Mouse (Mus musculus) layer of hippocampus, postnatal 25 days (tissue): ENCODE measurements around the gene Cbln3. TPM values are rescaled to one million over a fixed set of nuclear protein-coding genes. Genes with fewer than 3 reads are reported as not detected.

Source experiments
- DNase-seq, 2 experiments: peaks; one replicate each; pipeline ENCODE4 v3.0.0; 2022; ENCODE audit warnings: mixed read lengths in 2 of 2, low spot score in 1 of 2; ENCODE audit errors: extremely low spot score in 1 of 2
- total RNA-seq, 2 experiments: library from RNA; stranded (reverse); gene quantifications; 2 replicates each; pipeline ENCODE4 v1.2.3; 2021

The Cbln3 gene
- total RNA-seq, 2 experiments from 2014 or later = 0.42 to 1.4 TPM

DNA sequence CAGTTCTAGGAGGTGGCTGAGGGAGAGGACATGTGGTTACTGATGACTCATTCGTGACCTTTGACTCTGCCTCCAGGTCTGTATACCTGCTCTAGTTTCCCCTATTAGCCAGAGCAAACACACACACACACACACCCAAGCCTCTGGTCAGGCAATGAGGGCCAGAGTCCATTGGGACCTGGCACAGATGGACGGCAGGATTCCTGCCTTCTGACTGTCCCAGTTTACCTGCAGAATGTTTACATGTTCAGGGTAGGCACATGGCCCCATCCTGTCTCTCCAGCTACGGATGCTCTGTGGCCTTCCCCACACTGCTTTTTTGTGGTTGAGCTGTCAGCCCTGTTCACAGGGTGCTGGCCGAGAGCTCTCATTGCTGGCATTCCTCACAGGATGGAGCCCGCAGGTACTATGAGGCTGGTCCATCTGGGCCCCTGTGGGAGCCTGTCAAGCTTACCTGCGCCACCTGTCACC is 2.0 kb downstream of the Cbln3 start:
- no peak for DNase-seq

DNA sequence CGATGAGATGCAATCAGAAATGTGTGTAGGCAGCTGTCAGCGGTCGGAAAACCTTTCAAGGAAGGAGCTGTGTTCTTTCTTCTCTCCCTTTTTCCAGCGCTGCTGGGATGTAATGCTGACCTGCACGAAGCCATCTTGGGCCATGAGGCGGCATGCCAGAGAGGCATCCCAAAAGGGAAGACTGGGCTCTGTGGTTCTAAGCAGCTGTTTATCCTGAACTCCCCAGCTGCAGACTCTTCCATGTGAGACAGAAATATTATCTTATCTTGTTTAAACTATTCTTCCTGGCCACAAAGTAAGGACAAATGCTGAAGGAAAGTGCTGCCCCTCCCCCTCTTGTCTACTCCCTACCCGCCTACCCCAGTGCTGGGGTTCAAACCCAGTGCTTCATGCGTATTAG is 3.2 kb downstream of the Cbln3 start:
- no peak for DNase-seq

DNA sequence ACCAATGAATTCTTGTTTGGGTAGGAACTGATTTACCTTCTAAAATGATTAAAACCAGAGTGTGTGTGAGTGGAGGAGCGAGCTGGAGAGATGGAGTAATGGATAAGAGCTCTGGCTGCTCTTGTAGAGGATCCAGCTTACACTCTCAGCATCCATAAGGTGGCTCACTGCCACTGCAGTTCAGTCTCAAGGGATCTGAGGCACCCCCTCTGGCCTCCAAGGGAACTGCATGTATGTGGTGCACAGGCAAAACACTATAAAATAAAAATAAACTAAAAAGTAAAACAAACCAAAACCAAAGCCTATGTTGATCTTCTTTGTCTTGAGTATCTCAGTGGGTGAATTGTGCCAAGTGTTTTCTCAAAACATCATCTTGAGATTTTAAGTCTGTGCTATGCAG is 4.6 kb downstream of the Cbln3 start:
- peak in 1 of 2 experiments; percentile 73 for DNase-seq

DNA sequence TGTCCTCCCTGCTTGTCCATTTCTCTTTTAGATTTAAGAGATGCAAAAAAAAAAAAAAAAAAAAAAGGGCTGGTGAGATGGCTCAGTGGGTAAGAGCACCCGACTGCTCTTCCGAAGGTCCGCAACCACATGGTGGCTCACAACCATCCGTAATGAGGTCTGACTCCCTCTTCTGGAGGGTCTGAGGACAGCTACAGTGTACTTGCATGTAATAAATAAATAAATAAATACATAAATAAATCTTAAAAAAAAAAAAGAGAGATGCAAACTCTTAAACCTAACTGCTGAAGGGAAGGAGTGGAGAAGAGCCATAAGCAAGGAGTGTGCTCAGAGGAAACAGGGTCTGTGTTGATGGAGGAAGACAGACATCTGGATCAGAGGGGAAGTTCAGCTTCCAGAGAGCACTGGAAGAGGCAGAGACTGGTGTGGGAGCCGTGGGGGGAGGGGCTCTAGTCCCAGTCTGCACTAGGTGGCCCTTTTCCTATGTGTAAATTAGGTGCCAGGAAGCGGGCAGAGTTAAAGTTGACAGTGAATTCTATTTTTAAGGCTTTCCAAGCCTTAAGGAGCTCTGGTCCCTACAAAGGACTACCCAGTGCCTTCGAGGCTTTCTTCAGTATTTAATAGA is 5.8 kb downstream of the Cbln3 start:
- no peak for DNase-seq

DNA sequence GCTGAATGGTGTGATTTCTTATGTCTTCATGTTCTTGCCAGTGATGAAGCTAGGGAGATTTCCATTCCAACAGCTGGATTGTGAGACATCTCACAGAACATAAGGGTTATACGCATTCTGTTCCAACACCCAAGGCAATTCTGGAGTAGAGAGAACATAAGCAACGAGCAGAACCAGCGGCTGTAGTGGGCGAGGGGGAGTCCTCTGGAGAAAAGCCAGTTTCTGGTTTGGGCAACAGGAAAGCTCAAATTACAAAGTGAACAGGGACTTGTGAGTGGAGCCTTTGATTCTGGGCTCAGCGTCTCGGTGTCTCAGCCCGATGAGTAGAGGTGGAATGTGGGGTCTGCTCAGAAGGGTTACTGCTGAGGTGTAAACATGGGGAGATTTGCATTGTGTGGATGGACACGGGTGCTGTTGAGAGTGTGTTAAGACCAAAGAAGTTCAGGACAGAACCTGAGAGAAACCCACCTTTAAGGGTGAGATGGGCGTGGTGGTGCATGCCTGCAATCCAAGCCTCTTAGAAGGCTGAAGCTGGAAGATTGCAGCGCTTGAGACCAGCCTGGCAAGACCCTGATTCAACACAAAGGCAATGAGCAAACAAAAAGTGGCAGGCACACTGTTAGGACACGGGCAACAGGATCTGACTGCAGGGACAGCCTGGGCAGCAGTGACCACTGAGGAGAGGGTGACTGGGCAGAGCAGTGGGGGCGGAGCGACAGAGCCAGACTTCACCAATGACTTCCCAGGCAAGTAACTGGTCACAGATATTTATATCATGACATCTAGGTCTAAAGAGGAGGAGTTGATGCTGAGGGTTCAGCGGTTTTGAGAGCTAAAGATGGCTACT is 6.5 kb downstream of the Cbln3 start:
- DNase-seq = no peak

DNA sequence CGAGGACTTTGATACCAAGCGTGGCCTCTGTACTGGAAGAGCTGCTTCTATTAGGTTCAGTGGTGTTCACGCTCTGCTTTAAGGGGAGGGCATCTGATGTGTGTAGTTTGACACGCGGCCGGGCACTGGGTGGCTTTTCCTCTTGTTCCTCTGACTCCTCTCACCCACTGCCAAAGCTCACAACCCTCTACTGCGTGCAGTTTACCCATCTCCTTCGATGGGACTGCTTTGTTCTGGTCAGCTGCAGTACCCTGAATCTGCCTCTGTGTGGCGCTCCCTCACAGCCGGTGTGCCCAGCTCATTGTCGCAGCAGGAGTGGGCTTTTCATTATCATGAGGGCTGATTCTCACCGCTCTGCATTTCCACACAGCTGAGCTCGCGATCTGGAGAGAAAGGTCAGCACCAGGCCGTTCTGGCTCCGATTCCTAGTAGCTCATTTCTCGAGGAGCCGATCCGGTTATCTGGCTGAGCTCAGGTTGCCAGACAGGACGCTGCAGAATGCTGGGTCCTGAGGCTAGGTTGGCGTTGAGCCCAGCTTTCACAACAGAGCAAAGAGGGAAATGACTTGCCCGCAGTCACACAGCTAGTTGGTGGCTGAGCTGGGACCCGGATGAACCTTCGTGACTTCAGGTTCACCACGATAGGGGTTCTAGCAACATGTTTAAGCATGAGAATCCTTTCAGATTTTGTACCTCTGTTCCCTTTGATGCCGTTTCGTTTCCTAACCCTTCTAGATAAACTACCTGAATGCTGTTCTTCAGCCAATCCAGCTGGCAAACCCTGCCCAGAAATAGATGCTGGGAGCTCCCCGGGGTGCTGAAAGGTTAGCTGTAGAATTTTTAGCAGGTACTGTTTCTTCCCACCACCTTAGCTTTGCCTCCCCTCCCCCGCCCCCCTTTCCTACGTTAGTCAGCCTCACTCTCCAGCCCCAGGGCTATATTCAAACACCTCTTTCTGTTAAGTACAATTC is 10.2 kb downstream of the Cbln3 start:
- DNase-seq = peak; percentile 72 to 81

DNA sequence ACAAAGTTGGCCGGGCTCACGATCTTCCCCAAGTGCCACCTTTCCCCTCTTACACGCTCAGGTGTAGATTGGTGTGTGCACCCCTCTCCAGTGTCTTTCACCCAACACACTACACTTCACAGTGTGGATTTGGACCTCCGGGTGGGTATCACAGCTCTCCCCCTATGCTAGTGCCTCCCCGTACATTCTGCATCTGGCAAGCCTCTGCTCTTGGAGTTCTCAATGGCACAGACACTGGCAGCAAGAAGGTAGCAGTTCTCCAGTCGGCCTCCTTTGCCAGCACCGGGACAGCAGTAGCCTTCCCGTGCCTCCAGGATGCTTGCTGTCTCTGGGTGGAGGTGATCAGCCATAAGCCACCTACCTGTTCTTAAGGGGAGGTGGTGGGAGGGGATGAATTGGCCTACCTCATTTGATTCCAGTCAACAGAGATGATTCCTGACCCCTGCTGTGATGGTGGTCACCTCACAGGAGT is 10.9 kb downstream of the Cbln3 start:
- no peak for DNase-seq

DNA sequence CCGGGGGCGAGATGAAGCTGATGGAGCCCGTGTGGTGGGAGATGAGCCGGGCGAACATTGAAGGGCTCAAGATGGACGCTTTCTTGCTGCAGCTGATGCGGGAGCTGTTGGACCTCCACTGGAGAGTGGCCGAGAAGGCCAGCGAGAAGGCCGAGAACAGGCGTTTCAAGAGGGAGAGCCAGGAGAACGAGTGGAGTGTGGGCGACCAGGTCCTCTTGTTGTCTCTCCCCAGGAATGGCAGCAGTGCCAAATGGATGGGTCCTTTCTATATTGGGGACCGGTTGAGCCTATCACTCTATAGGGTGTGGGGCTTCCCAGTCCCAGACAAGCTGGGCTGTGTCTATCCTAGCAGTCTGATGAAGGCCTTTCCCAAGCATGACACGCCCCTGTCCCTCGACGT is 11.6 kb downstream of the Cbln3 start:
- no peak for DNase-seq

DNA sequence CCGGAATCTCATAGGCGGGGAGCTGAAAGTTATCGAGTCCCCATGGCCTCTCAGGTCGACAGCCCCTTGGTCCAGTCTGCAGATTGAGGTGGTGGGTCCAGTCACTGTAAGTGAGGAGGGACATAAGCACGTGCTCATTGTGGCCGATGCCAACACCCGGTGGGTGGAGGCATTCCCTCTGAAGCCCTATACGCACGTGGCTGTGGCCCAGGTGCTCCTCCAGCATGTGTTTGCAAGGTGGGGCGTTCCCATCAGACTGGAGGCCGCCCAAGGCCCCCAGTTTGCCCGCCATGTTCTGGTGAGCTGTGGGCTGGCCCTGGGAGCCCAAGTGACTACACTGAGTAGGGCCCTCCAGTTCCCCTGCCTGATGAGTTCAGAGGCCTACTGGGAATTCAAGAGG is 12.2 kb downstream of the Cbln3 start:
- DNase-seq = no peak

DNA sequence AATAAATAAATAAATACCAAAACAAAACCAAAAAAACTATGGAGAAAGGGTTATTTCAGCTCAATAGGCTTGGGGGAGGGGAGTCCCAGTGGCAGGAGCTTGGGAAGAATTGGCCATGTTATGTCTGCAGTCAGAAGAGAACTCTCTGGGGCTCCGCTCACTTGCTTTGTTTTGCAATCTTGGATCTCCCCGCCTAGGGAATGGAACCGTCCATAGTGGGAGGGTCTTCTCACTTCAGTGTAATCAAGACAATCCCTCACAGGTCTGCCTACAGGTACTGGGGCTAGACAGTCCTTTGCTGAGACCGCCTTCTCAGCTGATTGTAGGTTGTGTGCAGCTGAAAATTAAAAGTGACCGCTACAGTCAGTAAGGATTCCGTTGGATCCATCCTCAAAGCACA is 14.7 kb downstream of the Cbln3 start:
- DNase-seq = no peak

DNA sequence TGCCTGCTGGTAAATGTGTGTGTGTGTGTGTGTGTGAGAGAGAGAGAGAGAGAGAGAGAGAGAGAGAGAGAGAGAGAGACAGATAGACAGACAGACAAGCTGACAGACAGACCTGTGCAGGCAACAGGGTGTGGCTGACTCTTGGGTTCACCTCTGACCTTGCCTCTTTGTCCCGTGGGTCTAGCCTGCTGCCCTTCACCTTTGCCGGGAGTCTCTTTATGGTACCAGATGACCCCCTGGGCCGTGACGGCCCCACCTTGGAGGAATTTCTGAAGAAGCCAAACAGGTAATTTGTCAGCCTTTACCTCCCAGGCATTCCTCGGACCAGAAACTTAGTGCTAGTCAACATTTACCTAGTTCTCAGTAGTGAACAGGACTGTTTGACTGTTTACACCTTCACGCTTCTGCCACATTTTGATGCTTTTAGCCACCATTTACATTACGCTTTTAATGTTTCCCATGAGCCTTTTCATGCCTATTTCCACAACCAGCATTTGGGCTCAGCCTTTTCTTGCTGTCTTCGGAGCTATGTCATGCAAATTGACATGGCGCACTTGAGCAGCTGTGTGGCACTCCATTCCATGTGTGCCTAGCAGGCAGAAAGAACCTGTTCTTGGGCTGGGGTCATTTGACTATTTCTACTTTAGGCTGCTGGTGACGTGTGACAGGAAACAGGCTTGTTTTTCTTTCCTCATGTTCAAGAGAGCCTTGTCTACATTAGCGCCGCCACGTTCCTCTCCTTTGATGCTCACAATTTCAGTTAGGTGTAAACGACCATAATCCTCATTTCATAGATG is 15.8 kb downstream of the Cbln3 start:
- no peak for DNase-seq

DNA sequence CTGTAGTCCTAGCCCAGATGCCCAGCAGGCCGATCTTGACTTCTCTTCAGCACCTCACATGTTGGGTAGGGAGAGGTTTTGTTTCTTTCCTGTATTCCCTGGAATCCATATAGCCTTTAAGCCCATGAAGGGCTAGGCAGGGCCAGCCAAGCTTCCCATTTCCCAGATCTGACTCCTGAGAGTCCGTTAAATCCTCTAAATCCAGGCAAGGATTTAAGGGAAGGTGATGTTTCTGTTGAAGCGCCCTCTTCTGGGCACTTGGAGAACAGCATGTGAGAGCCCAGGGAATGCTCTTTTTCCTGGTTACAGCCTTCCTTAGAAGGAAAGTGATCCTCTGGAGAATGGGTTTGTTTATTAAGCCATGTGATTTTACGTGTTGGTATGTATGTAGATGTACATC is 17.2 kb downstream of the Cbln3 start:
- DNase-seq = peak in 1 of 2 experiments; percentile 81

DNA sequence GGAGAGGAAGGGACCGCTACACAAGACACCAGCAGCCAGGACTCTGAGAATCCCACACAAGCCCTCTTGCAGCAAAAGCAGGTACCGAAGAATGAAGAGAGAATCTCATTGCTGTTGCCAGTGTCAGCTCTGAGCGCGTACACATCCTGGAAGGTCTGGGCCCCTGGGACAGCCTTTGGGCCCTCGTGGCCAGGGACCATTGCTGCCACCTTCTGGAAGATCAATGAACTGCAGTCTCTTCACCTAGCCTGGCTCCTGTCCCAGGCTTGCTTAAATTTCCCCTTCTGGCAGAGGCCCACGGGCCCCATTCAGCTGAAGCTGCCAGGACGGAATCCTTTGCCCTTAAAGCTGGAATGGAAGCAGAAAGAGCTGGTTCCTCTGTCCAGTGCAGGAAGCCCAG is 20.4 kb downstream of the Cbln3 start:
- DNase-seq = peak; percentile 49 to 68

DNA sequence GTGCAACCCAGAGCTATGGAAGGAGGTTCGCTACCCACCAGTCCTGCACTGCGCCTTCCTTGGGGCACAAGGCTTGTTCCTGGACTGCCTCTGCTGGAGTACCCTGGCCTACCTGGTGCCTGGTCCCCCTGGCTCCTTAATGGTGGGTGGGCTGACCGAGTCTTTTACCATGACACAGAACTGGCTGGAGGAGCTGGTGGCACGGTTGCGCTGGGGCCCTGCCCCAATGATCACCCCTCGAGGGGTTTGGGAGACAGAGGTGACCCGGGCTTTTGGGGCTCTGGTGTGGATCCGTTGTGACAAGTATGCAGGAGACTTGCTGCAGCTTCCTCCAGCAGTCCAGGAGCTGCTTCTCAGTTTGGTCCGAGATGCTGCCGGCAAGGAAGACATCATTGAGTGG is 21.2 kb downstream of the Cbln3 start:
- no peak for DNase-seq

DNA sequence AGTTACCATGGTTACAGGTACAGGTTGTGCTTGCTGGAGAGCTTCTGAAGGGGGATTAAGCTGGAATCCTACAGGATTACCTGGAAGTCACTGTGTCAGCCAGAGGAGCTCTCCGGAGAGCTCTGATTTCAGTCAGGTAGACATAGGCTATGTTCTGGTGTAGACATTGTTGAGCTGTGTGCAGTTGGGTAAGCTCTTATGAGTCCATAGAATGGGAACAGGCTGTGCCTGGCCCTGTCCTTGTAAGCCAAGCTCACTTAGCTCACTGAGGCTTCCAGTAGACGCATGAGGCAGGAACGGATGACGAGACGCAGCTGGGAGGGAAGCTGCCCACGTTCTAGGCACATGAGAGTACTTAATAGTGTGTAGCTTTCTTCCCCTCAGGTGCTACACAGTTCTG is 22.0 kb downstream of the Cbln3 start:
- DNase-seq = no peak

DNA sequence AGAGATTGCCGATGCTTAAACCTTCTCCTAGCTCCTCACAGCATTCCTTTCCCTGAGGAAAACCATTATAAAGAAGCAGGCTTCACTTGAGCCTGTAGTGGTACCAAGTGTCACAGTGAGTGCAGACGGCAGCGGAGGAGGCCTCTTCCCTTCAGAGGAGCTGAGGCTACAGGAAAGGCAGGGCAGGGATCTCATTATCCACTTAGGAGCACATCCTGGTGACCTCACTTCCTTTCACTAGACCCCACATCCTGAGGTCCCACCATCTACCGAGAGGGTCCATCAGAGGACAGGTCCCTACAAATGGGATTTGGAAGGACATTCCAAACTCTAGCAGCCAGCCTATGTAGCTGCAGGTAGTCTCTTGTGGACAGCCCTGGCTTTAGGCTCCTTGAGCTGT is 26.6 kb downstream of the Cbln3 start:
- DNase-seq = no peak

DNA sequence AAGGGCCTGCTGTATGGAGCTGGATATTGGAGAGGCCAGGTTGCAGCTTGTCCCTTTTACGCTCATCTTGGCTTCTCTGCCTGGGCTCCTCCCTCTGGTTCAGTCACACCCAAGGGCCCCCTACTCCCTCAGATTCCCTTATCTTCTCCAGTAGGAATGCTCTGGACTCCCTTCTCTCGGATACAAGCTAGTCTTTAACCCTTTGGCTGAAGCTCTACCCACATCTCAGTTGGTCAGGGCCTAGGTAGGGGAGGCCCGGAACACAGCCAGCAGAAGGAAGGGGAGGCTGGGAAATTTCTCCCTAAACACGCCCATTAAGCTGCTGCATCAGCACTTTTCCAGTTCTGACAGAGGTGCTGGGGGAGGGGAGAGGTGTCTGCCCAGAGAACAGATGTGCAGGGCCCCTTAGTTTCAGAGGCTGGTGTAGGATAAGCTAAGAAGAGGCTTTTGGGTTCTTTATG is 29.1 kb downstream of the Cbln3 start:
- no peak for DNase-seq

DNA sequence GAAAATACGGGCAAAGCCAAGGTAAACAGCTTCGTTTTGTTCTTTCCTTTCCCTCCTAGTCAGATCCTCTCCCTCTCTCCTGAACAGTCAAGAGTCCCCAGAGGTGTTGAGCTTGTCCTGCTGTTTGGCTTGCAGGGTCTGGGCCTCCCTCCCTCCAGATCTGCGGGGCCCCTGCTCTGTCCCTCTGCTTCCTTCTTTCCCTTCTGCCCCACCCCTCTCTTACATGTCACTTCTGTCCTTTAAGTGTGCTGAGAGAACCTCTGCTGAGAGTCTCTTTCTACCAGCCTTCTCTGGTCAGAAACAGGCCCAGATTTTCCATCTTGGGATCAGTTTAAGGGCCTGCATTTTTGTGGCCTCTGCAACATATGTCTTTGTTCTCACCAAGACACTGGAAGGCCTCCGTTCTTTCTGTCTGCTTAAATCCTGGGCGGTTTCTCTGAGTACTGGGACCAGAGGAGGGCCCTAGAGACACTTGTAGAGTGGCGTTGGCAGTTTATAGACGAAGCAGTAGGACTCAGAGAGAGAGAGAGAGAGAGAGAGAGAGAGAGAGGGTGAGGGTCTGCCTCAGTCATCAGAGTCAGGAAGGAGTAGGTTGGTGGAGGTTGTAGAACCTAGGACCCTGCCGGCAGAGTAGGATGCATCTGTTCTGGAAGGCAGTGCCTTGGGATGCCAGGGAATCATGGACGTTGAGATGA is 29.6 kb downstream of the Cbln3 start:
- no peak for DNase-seq

DNA sequence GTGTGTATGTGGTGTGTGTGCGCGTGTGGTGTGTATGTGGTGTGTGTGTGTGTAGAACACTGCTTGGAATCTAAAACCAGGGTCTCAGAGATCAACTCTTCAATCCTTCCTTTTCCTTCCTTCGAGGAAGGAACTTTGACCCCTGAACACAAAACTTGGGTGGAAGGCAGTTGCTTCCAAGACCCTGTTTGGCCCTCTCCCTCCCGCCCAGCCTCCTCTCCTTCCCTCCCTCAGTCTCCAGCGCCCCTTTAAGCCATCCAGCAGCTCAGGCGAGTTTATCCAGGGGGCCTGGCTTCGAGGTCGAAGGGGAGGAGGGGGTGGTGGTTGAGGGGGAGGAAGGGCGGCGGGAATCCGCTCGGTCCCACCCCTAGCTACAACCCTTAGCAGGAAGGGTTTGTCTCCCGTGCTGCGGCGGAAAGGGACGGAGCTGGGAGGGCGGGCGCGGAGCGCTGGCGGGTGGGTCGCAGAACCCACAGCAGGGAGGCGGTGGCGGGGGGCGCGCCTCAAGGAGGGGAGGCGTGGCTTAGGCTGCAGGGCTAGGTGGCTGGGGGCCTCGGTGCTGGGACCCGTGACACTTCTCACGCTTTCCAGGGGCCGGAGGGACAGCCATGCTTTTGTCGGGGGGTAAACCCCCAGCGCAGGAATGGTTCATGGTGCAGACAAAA is 30.4 kb downstream of the Cbln3 start, which contains the start of gene Nynrin:
TSS of gene Nynrin (plus strand) at position 390 of the 665 bp plus-strand sequence.
- DNase-seq = peak in 1 of 2 experiments; percentile 36
